Mouse (Mus musculus) olfactory bulb, adult 2 months (tissue): ENCODE measurements around the gene Cdh18.

Experiments
- CTCF ChIP-seq: fragments of 200-500 bp; IDR thresholded peaks from 2 replicates; pipeline ENCODE4 v1.5.1; 2012; ENCODE audit warnings: low read depth, mild to moderate bottlenecking, low read length, moderate library complexity; ENCODE audit not compliant: insufficient read depth
- POLR2A ChIP-seq: fragments of 200-500 bp; IDR thresholded peaks from 2 replicates; pipeline ENCODE4 v1.6.1; 2012; ENCODE audit warnings: mild to moderate bottlenecking, low read depth, low read length, moderate library complexity; ENCODE audit not compliant: insufficient read depth

GRCm38 (mm10) chr15:23317409-23317808 lies 768.6 kb downstream of the Cdh18 start:
- TF ChIP-seq CTCF (no peak), POLR2A (no peak)
